Mouse (Mus musculus) layer of hippocampus, adult 8-10 months (tissue): Measurements from ENCODE around the gene Txnrd1. TPM values are rescaled to one million over a fixed set of nuclear protein-coding genes. Genes with fewer than 3 reads are reported as not detected.

Experiments
- DNase-seq, 2 experiments: peaks; one replicate each; pipeline ENCODE4 v3.0.0; 2022; ENCODE audit warnings: low spot score in 2 of 2
- total RNA-seq, 4 experiments: library from RNA; stranded (reverse); gene quantifications; 2 replicates each; pipeline ENCODE4 v1.2.4; 2022

The Txnrd1 gene
- total RNA-seq, 4 experiments from 2014 or later, result 53.3 to 58.4 (median 56.1) TPM

DNA sequence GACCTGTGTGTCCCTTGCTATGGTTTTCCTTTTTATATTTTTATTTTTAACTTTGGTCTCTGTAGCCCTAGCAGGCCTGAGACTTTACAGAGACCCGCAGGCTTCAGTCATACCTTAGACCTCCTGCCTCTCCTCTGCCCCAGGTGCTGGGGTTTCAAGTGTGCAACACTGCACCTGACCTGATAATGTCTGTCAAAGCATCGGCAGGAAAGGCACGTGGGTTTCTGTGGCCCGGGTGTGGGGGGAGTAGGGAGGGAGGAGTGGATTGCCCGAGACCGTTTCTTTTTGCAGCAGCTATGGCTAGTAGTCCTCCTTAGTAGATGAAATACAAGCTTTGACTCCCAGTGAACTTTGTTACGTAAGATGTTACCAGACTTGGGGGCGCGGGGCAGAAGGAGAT, 15.8 kb upstream of the Txnrd1 start:
- DNase-seq, result no peak

DNA sequence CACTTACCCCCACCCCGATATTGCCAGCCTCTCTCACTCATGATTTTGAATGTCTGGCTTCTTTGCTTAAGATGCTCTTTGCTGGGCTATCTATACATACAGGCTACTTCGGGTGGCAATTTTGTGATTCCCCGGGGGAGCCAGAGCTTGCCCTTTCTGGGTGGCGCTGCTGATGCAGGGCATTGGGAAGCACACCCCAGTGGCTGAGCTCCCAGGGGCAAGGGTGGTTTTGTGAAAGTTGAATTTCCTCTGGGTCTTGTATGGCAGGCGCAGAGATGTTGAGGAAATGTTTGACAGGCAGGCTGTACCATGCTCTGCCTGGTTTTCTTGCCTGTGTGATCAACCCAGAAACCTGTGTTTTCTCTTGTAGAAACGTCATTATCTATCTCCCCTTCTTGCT, 15.1 kb upstream of the Txnrd1 start:
- DNase-seq, result no peak

DNA sequence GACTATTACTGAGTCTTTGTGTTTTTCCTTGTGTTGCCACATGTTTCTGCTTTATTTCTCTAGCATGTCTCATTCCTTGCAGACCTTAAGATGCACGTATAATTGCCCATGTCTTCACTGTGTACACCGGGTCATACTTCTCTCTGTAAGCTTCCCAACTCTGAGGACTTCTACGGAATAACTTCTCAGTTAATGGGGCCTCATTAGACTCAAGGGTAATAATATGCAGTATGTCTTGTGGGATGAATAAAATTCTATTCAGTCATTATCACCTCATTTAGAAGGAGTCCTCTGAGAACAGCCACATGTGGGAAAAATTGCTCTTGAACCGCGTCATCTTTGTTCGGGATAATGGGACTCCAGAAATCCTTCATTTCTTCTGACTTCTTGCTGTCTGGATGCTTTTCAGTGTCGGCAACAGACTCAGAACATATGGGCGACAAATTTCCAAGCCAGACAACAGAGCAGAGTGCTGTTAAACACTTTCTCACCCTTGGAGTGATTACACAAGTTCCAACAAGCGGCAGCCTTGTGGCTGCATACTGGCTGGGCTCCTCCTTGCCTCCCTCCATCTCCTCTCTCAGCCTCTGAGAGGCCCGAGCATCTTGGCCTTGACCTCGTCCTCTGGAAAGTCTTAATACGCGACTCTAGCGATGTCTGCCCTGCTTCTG, 10.5 kb upstream of the Txnrd1 start:
- no peak for DNase-seq

DNA sequence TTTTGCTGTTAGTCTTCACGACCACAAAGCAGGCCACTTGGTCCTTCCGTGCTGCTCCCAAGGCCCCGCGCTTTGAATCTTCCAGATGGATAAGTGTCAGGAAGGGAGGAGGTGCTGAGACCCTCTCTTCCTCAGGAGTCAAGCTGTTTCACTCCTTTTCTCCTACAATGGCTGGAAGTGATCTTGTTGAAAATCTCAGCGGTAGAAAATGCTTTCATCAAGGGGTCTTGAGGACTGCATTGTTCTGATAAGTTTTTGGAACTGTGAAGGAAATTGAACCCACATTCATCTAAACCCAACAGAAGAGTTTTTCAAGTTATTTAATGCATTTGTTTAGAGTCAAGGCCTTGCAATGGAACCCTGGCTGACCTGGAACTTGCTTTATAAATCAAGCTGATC, 10.0 kb upstream of the Txnrd1 start:
- no peak for DNase-seq

DNA sequence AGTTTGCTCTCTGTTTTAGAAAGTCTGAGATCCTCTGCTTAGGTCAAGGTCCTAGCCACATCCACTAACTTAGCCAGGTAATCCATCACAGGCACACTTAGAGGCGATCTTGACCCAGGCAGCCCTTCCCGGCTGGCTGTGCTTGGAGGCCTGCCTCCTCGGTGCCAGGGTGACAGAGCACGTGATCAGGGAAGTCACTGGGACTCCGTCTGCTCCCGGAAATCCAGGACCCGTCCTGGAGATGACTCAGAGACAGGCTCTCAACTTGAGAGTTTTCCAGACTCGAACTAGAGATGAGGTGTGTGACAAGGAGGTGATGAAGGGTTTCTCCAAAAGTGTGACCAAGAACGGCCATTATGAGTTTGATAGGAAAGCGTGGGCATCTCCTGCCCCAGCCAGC, 9.2 kb upstream of the Txnrd1 start:
- no peak for DNase-seq

DNA sequence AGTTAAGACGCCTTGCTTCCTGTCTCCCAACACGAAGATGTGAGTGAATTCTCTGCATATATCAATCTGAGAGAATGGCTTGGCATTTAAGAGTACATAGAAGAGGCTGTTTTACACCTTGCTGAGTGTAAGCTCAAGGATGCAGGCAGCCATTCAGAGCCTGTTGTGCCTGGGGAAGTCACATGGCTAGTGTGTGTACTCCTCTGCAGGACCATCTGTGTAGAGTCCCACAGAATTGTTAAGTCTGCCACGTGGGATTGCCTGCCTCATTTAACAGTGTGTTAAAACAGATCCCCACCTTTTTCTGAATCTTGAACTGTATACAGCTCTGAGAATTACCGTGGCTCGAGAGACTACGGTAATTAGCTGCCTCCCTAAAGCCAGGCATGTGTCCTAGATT, 7.2 kb upstream of the Txnrd1 start:
- DNase-seq, result peak in 1 of 2 experiments; percentile 32

DNA sequence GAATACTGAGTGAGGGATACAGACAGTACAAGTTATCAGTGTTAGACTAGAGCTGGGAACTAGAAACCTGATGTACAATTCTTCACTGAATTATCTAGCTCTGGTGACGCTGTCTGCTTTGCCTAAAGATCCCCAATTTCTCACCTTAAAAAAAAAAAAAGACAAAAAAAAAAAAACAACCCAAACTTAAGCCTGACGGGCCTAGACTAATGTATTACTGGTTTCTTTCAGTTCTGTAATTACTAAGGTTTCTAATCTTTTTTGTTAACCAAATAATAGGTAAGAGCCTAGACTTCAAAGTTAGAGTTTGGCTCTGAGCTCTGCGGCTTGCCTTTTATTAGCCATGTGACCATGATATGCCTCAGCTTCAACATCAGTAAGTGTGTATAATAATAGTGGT, 2.1 kb downstream of the Txnrd1 start:
- no peak for DNase-seq

DNA sequence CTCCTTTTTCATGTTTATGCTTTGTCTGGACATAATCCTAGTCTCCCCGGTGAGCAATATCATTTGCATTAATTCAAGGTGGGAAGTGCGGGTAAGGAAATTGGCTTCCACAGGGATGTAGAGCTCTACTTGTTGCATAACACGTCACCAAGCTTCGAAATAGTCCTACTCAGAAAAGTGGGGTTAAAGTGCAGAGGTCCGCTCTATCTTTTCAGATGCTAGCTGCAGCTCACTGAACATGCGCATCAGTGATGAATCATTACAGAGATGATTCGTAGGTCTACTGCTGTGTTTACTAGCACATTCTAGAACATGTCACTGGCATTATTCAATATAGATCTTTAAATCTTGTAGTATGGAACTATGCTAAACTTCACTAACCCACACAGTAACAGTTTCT, 4.6 kb downstream of the Txnrd1 start:
- no peak for DNase-seq

DNA sequence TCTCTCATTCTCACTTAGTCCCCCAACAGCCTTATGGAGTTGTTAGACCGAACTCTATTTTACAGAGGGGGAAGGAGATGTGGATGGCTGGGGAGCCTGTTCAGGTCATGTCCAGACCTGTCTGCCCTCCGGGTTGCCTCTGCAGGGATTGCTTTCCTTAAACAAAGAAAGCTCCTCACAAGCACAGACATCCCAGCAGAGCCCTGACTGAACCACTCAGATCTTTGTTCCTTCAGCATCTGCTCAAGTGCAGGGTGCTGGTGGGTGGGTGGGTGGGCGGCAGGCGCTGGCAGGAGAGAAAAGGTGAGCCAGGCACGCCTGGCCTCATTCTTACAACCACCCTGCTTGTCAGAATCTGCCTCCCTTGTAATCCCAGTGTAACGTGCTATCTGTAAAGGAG, 10.3 kb downstream of the Txnrd1 start:
- DNase-seq, result no peak

DNA sequence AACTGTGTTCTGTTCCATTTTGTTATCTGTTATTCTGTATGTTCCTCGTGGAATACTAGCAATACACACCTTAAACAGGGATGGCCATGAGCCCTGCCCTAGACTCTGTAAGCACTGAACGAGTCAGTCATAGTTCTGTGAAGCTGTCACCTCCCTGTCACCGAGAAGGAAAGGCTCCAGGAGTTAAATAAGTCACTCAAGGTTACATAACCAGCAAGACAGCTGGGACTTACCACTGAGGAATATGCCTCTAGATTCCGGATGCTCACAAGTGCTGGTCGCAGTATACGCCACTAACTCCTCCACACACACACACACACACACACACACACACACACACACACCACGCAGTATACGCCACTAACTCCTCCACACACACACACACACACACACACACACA, 11.0 kb downstream of the Txnrd1 start:
- no peak for DNase-seq

DNA sequence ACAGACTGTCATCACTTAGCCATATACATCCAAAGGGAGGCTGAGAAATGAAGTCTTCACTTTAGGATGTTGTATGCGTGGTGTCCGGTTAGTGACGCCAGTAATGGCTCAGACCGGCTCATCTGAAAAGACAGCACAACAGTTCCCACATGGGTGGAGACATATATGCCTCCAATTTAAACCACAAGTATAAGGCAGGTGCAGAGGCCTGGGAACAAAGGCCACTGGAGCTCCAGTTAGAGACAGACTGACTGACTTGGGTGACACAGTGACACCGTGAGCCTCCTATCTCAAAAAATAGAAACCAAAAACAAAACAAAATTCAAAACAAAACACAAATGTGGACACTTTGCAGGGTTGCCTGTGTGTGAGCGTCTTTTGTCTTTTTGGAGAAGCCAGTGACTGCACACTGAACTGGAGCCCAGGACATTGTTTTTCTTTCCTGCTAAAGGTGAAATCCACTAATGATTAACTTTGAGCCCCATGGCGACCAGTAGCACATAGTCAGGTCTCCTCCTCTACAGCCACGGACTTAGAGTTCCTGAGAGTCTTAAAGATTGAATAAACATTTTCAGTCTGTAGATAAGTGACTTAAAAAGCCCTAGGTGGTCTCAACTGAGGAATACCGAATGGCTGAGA, 14.2 kb downstream of the Txnrd1 start:
- DNase-seq, result no peak

DNA sequence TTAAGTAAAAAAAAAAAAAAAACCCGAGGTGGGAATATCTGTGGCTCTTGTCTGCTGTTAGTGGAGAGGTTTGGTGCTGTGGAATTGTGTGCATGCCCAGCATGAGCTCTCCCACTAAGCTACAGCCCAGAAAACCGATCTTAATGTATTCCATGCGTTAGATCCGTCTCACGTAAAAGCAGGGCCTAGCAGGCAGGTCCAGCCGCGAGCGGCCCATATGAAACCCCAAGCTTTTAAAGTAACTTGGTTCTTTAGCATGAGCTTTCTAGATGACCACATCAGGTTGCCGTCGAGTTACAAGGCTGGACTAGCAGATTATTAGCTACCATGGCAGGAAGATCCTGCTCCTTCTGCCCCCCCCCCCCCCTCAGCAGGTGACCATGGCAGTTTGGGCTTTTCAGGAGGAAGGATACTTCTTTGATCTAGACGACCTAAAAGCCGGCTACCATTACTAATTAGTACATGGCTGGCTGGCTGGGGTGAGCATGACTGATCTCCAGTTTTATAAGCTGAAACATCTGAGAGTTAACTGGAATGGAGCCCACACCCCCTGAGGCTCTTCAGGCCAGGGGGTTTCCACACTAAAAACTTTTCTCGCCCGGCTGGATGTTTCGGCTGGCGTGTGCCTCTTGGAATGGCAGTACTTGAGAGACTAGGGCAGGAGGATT, 16.1 kb downstream of the Txnrd1 start:
- DNase-seq, result no peak

DNA sequence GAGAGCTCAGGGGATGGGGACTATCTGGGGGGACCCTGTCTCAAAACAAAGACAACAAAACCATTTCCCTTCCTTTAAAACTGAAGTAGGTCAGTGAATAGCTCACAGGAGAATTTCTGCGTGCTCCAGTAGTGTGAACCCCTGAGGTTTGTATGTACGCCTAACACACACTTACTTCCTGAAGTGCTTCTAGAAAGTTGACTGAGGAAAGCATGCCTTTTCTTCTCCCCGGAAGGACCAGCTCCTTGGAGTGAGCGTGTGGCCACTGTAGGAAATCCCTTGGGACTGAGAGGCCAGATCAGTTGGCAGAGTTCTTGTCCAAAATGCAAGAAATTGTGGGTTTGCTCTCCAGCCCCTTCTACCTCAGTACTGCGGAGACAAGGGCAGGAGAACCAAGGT, 16.6 kb downstream of the Txnrd1 start:
- DNase-seq, result no peak

DNA sequence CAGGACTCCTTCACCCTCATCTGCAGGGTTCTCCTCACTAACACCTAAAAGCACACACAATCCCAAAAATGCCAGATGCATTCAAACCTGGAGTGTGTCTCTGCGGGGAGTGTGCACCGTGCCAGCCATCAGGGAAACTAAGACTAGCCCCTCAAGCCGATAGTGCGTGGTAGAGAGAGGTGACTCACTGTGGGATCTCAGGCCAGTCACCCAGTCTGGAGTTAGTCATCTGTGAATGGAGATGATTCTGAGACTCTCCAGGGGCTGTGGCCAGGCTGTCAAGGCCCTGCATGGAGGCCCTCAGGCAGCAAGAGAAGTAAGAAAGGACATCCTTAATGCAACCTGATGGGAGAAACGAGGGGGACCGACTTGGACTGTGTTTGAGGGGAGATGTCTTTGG, 18.0 kb downstream of the Txnrd1 start:
- DNase-seq, result no peak

DNA sequence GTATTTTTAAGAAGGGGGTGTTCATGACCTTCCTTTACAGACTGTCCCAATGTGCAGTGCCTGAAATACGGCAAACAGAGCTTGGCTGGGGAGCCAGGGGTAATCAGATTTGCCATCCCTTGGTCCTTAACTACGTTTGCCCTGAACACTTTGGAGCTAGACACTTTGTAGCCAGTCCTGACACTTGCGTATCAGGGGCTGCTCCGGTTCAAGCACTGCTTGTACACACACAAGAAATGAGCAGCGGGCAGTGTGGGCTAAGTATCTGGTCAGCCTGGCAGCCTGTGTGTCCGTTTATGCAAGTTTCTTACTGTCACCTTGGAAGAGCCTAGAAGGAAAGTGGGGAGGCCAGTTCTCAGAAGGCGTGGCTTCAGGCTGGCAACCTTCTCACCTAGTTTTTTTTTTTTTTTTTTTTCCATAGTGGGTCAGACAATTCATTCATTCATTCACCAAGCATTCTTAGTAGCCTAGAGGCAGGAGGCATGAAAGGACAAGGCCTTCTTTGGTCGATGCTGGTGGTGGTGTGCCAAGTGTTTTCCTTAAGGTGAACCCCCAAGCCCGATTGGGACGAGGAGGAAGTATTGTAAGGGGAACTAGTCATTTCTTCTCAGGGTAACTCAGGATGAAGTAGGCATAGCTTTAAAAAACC, 24.4 kb downstream of the Txnrd1 start:
- DNase-seq, result no peak

DNA sequence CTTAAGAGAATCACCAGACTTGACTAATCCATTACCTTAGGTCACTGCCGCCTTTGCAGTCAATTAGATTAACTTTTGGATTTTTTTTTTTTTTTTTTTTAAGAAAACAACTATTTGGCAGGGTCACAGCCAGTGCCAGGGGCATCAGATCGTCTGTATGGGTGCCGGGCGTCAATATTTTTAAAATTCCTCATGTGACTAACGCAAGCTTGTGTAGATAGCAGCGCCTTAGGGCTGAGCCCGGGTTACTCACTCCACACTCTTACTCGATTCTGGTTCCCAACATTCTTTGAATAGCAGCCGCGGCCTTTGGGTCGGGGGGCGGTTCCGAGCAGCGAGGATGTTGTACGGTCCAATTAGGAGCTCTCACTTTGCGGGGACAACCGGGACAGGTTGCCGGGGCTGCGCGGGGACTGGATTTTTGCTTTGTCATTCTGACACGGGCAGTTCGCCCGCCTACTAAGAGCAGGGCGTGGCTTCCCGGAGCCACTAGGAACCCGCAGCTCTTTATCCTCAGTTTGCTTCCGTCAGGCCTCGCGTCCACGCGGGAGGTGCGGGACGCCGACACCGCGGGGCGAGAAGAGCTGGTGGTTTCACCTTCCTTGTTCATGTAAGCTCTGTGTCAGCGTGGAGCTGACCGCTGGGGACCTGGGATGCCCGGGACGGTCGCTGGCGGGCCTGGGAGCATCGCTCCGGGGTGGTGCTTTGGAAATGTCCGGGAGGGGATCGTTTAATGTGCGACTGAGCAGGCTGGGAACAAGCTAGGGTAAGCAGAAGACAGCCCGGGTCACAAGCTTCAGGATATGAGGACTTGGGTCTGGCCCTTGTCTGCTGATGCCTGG, 25.2 kb downstream of the Txnrd1 start:
- DNase-seq, result peak; percentile 92 to 93

DNA sequence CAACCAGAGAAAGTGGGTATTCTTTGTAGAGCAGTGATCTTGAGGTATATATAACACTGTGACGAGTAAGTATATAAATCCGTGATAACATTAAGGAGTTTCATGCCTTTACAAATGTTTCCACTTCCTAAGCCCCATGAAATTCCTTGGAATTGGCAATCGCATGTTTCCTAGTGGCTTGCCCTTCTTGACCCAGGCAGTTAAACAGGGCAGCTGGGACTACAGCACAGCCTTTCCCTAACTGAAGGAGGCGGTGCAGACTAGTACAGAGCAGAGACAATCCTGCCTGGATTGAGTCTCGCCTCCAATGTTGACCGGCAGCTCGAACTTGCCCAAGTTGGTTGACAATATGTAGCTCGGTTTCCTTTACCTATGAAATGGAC, 25.8 kb downstream of the Txnrd1 start:
- peak in 1 of 2 experiments; percentile 20 for DNase-seq

DNA sequence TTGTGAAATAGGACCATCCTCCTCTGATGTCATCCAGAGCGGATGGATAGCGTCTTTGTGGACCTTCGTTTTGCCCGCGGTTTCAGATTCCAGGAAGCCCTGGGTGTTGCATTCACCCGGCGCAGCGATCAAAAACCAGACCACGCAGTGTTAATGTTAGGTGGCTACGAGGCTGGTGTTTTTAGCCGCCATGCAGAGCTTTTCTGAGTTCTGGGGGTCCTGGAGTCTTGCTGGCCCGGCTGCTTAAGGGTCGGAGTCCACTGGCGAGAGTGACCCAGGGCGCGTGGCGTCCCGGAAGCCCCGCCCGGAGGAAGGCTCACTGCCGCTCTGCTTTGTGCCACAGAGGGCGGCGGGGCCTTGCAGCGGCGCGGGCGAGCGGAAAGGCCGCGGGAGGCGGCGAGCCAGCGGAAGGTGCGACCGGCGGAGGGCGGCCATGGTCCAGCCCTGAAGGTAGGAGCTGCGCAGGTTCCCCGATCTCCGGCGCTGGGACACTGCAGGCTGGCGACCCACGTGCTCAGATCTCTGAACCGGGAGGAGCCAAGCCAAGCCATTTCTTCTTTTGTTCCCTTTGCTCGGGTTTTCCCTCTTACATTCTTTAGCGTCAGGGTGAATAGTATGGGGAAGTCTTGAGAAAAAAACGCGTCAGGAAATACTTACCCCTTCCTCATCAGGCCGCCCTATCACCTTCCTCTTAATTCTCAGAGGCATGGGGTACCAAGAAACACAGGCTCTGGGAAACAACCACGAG, 26.6 kb downstream of the Txnrd1 start:
- DNase-seq, result peak in 1 of 2 experiments; percentile 30

DNA sequence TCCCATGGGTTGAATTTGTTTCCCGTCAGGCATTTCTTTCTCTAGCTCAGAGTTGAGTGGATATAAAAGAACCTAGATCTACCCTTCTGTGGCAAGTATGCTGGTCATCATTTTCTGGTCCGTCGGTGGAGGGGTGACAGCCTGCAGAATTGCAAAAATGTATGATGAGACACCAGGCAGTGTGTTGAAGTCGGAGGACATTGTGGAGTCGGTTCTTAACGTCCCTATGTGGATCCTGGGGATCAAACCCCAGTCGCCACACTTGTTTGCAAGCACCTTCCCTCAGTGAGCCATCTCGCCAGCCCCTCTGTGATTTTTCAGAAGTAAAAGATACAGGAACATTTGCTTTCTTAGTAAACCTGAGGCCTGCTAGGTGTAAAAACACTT, 27.2 kb downstream of the Txnrd1 start:
- no peak for DNase-seq

DNA sequence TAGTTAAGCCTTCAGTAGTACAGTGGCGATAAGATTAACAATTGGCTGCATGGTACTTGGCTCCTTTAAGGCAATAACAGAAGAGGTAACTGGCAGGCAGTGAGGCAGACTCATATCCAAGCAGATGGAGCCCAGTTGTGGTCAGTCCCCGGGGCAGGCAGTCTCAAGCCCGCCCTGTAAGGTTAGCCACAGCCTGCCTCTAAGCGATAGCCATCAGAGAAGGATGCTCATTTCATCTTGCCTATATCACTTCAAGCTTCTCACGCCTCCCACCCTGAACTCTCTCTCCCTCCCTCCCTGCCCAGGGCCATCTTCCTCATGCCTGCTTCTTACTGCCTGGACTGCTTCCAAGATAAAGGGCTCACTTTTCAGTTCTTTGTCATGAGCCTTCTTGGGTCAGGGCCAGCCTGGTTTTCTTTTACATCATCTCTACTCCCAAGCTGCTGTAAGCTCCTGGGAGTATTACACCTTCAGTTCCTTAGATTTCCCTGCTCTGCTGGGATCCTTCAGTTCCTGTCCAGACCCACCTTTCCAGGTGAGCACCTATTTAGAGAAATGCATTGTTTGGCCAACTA, 29.4 kb downstream of the Txnrd1 start:
- DNase-seq, result no peak
